8 mouse cellular contexts compared by ENCODE assay signal in genomic region chr10:120422050-120422449, GRCm38 (mm10). TPM values are rescaled to one million over a fixed set of nuclear protein-coding genes. Genes with fewer than 3 reads are reported as not detected.
A peak's percentile ranks its signal among the peaks of the same experiment; 100 is the strongest.
DNase-seq lines count a peak whose midpoint lies in the region; ATAC-seq lines count a peak whose summit lies in the region.

No protein-coding gene starts in this region.

- WGBS in hindbrain, embryonic 16.5 days = 21% methylated on average over 10 of the region's 10 CpGs

- H3K9me3 ChIP-seq in hindbrain, embryonic 16.5 days (ENCODE audit: control insufficient read depth, low read length) = no peaks in the 10 kb centered on the region

- H3K27me3 ChIP-seq in hindbrain, embryonic 16.5 days (replicated peaks; ENCODE audit: control insufficient read depth, insufficient read depth, low read length) = no peaks in the 10 kb centered on the region

- H3K4me1 ChIP-seq in hindbrain, embryonic 16.5 days (ENCODE audit: control insufficient read depth, insufficient read depth, low read depth, low read length) = peaks cover 27% of the 10 kb centered on the region

- H3K9ac ChIP-seq in hindbrain, embryonic 16.5 days (ENCODE audit: low read depth, low read length) = no peak overlapping the region

- H3K27ac ChIP-seq in hindbrain, embryonic 16.5 days (ENCODE audit: low read depth, low read length) = no peak overlapping the region

- H3K4me3 ChIP-seq in hindbrain, embryonic 16.5 days (ENCODE audit: low read length) = no peak overlapping the region

- peak overlapping the region; percentile 35 for H3K4me2 ChIP-seq in hindbrain, embryonic 16.5 days (ENCODE audit: low read length)

- peak; percentile 50 to 56 for DNase-seq in adrenal gland, adult 18-20 months (ENCODE audit: low spot score in 2 of 2)
- DNase-seq in cerebellum, adult 9-11 months = peak; percentile 52
- peak; percentile 63 to 65 for DNase-seq in gastrocnemius, adult 8-10 months (ENCODE audit: low spot score in 2 of 2)
- peak; percentile 24 to 38 for DNase-seq in layer of hippocampus, postnatal 36 days
- peak; percentile 22 for DNase-seq in urinary bladder, adult 2 months (ENCODE audit: low spot score)
- DNase-seq in spleen, adult 18-20 months = no peak

- H3K36me3 ChIP-seq in hindbrain, embryonic 16.5 days (ENCODE audit: control insufficient read depth, insufficient read depth, low read length) = no peaks in the 10 kb centered on the region

- peak; percentile 91 for ATAC-seq in hindbrain, embryonic 16.5 days
- peak; percentile 57 for ATAC-seq in megakaryocyte progenitor cell, adult 5-6 weeks (replicated peaks; ENCODE audit: poor library complexity)

RNA-seq across cellular contexts. Expression of gene Hmga2, which starts 54.2 kb away (rescaled TPM):
- total RNA-seq in adrenal gland, adult 18-20 months (2021) = 1 to 10 TPM; 2.0 to 4.0 TPM
- total RNA-seq in gastrocnemius, adult 8-10 months (2022) = under 1 TPM in 3 of 4 experiments, not detected in 1; 0.07 to 0.17 (median 0.08) TPM
- 1.6 and 2.1 TPM in 2 replicates for polyA plus RNA-seq in hindbrain, embryonic 16.5 days (2015; fragmentation: Nextera tagmentation; extraction: Ambion mirVana)
- total RNA-seq in layer of hippocampus, postnatal 36 days (2021) = under 1 TPM; 0.12 to 0.35 TPM
- total RNA-seq in megakaryocyte progenitor cell, adult 5-6 weeks (2015) = 2.9 and 4.3 TPM in 2 replicates
- 0.50 and 1.4 TPM in 2 replicates for total RNA-seq in megakaryocyte progenitor cell, adult 5-6 weeks (2017)
- polyA plus RNA-seq in urinary bladder, adult 2 months (2012; rRNA removed) = not detected in 2 replicates

Comparison
In these comparisons a context has a peak if more than half of its experiments do, and no peak if none do; other contexts are left out.
1. DNase-seq: peak in adrenal gland, adult 18-20 months (2 of 2), cerebellum, adult 9-11 months (single experiment), gastrocnemius, adult 8-10 months (2 of 2), layer of hippocampus, postnatal 36 days (2 of 2) and urinary bladder, adult 2 months (single experiment); none in spleen, adult 18-20 months (0 of 2).